Mouse (Mus musculus): ENCODE measurements around the gene Unc5a. TPM values are rescaled to one million over a fixed set of nuclear protein-coding genes. Genes with fewer than 3 reads are reported as not detected.

The Unc5a gene
- polyA plus RNA-seq, 1 experiment from 2014 or later: 2.3 TPM

DNA sequence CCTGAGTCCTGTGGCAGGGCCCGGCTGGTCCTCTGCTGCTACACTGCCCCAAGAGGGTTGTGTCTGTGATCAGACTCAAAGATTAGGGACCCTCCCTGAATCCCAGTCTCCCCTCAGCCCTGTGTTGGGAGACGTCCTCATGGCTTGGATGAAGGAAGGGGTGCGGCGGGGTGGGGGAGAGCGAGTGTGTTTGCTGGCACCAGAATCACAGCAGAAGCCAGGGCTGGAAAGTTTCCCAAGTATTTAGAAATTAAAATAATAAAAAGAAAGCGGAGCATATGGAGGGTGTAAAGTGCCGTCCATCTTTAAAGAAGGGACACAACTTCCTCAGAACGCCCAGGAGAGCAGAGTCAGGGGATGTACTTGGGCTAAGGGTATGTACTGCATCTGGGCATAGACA, 14.3 kb upstream of the Unc5a start:
- WGBS: 66% methylated on average over 8 of the region's 8 CpGs
- ATAC-seq (ENCODE audit: extremely low read depth, insufficient number of reproducible peaks, low FRiP score, low TSS enrichment): no peak
- Histone ChIP-seq H3K9me3 (no peaks in the 10 kb centered on the region), H3K4me2 (no peak overlapping the region), H3K4me3 (no peak overlapping the region), H3K4me1 (peaks cover 5% of the 10 kb centered on the region; the same call in 1 of the 2 replicates), H3K9ac (no peak overlapping the region), H3K27ac (replicated peaks) (no peak overlapping the region), H3K36me3 (no peaks in the 10 kb centered on the region), H3K27me3 (replicated peaks) (peaks cover 49% of the 10 kb centered on the region)

DNA sequence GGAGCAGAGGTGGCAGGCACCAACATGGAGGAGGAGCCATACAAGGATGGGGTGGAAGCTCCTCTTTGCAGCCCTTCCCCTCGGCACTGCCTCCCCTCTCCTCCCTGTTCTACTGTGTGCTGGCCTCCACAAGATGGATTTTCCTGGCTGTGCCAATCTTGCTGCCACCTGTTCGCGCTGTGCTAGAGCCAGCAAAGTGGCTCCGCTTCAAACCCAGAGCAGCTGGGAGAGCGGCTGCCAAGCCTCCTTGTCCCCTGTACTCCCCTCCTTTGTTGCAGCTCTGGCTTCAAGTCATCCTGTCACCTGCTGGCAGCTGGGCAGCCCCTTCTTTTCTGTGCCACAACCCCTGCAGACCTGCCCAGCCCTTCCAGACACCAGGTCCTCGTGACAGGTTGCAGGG, 13.0 kb upstream of the Unc5a start:
- Histone ChIP-seq H3K4me2 (no peak overlapping the region), H3K36me3 (no peaks in the 10 kb centered on the region), H3K4me1 (peaks cover 5% of the 10 kb centered on the region; the same call in 1 of the 2 replicates), H3K9ac (no peak overlapping the region), H3K27me3 (replicated peaks) (peaks cover 57% of the 10 kb centered on the region), H3K4me3 (no peak overlapping the region), H3K9me3 (no peaks in the 10 kb centered on the region), H3K27ac (replicated peaks) (no peak overlapping the region)
- ATAC-seq (ENCODE audit: extremely low read depth, insufficient number of reproducible peaks, low FRiP score, low TSS enrichment): no peak
- WGBS: 64% methylated on average over 6 of the region's 6 CpGs

DNA sequence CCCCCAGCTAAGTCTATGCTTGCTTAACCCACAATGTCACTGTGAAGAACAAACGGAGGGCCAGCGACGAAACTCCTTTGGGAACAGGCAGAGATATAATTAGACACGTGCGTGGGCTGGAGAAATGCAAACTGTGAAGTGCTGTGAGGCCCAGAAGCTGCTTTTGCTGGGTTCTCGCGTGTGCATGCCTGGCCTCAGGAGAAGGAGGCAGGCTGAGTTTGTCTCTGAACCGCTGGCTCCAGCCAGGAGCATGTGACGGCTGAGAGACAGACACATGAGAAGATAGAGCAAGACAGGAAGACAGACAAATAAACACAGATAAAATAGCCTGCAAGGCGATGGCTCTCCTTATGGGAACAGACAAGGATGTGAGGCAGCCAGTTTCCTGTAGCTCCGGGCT, 11.3 kb upstream of the Unc5a start:
- H3K27me3 ChIP-seq (replicated peaks): peaks cover 65% of the 10 kb centered on the region
- no peaks in the 10 kb centered on the region for H3K36me3 ChIP-seq
- no peaks in the 10 kb centered on the region for H3K9me3 ChIP-seq
- ATAC-seq (ENCODE audit: extremely low read depth, insufficient number of reproducible peaks, low FRiP score, low TSS enrichment): no peak
- H3K27ac ChIP-seq (replicated peaks): no peak overlapping the region
- H3K9ac ChIP-seq: no peak overlapping the region
- H3K4me3 ChIP-seq: no peak overlapping the region
- peaks cover 5% of the 10 kb centered on the region; the same call in 1 of the 2 replicates for H3K4me1 ChIP-seq
- no peak overlapping the region for H3K4me2 ChIP-seq
- 12% methylated on average over 11 of the region's 11 CpGs for WGBS

DNA sequence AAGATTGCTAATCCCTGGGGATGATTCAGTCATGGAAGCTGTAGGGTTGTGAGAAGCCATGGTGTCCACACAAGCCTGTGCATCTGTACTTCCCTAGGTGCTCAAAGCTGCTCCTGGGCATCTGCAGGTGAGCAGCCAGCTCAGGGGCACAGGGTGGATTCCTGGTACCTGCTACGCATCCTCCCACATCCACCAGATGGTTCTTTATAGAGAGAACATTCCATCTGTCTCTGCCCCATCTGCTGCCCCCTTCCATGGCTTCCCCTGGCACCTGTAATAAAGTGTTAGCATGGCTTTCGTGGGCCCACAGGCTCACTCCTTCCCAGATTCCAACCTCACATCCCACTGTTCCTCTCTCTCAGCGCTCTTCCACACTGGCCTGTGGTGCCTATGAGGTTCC, 10.7 kb upstream of the Unc5a start:
- Histone ChIP-seq H3K4me2 (no peak overlapping the region), H3K9ac (no peak overlapping the region), H3K4me1 (peaks cover 5% of the 10 kb centered on the region; the same call in 1 of the 2 replicates), H3K36me3 (no peaks in the 10 kb centered on the region), H3K27ac (replicated peaks) (no peak overlapping the region), H3K27me3 (replicated peaks) (peaks cover 63% of the 10 kb centered on the region), H3K4me3 (no peak overlapping the region), H3K9me3 (no peaks in the 10 kb centered on the region)
- ATAC-seq (ENCODE audit: extremely low read depth, insufficient number of reproducible peaks, low FRiP score, low TSS enrichment): no peak
- WGBS: 74% methylated on average over 3 of the region's 3 CpGs

DNA sequence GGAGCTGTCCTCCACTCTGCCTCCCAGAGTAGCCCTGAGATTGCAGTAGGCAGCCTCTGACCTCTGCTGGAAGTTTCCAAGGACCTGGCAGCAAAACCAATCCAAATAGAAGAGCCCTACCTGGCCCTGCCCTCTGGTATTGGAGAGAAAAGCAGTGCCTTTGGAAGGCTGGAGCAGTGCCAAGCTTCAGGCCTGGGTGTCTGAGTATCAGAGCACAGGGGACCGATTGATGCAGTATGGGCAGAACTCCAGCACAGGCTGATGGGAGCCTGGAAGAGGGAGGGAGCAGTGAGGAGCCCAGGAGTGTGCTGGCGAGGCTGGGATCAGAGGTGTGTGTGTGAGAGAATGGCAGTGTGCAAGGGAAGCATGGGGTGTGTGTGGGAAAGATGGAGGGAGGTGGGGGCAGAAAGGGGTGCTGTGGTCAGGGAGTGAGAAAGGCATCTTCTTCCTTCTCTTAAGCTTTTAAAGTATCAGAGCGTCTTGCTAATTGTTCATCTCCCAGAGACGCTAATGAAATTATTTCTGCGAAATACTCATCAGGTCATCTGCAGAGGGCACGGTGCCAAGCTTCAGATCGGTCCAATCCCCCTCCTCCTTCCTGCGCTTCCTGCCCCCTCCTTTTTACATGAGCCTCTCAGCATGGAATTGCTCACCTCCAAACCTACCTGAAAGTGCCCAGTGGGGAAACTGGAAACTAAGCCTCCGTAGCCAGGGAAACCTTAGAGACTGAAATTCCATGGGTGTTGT, 4.6 kb upstream of the Unc5a start:
- no peak for ATAC-seq (ENCODE audit: extremely low read depth, insufficient number of reproducible peaks, low FRiP score, low TSS enrichment)
- Histone ChIP-seq H3K27ac (replicated peaks) (no peak overlapping the region), H3K4me2 (no peak overlapping the region), H3K9ac (no peak overlapping the region), H3K27me3 (replicated peaks) (peaks cover 88% of the 10 kb centered on the region), H3K36me3 (no peaks in the 10 kb centered on the region), H3K4me1 (peaks cover 10% of the 10 kb centered on the region), H3K4me3 (no peak overlapping the region), H3K9me3 (no peaks in the 10 kb centered on the region)
- 43% methylated on average over 9 of the region's 9 CpGs for WGBS

DNA sequence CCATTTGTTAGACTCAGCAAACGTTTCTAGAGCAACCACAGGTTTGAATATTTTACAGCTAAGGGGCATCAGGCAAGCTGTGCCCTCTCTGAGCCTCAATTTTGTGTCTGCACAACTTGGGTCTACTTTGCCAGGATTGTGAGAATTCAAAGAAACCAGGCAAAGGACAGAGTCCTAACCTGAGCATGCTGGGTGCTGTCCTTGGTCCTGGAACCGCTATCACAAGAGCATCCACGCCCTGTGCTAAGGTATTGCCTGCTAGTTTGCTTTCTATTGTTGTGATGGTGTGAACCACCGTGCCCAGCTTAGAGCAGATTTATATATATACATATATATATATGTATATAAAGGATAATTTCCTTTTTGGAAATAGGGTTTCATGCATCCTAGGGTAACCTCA, 3.9 kb upstream of the Unc5a start:
- H3K9me3 ChIP-seq: no peaks in the 10 kb centered on the region
- no peak overlapping the region for H3K27ac ChIP-seq (replicated peaks)
- H3K9ac ChIP-seq: no peak overlapping the region
- peaks cover 18% of the 10 kb centered on the region for H3K4me1 ChIP-seq
- 3% methylated on average over 4 of the region's 4 CpGs for WGBS
- no peaks in the 10 kb centered on the region for H3K36me3 ChIP-seq
- H3K27me3 ChIP-seq (replicated peaks): peaks cover 88% of the 10 kb centered on the region
- ATAC-seq (ENCODE audit: extremely low read depth, insufficient number of reproducible peaks, low FRiP score, low TSS enrichment): no peak
- H3K4me3 ChIP-seq: no peak overlapping the region
- no peak overlapping the region for H3K4me2 ChIP-seq

DNA sequence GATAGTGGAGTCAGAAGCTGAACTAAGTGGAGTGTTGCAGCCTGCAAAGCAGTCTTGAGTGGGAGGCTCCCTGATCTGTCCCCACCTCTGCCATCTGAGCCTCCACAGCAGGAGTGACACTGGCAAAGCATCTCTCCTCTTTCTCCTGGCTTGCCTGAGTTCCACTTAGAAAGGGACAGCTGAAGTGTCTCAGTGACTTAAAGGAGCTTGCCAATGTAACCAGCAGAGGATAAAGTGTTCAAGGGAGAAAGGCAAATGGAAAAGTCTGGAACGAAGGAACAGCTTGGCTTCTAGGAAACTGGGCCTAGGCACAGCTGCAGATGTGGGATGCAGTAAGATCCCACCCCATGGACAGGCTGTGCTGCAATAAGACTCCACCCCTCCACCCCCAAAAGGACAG, 2.8 kb upstream of the Unc5a start:
- H3K27ac ChIP-seq (replicated peaks): no peak overlapping the region
- H3K9ac ChIP-seq: no peak overlapping the region
- no peak for ATAC-seq (ENCODE audit: extremely low read depth, insufficient number of reproducible peaks, low FRiP score, low TSS enrichment)
- H3K27me3 ChIP-seq (replicated peaks): peaks cover 94% of the 10 kb centered on the region
- WGBS: 54% methylated on average over 1 of the region's 1 CpGs
- H3K4me3 ChIP-seq: no peak overlapping the region
- H3K4me1 ChIP-seq: peaks cover 20% of the 10 kb centered on the region
- no peak overlapping the region for H3K4me2 ChIP-seq
- no peaks in the 10 kb centered on the region for H3K9me3 ChIP-seq
- H3K36me3 ChIP-seq: no peaks in the 10 kb centered on the region

DNA sequence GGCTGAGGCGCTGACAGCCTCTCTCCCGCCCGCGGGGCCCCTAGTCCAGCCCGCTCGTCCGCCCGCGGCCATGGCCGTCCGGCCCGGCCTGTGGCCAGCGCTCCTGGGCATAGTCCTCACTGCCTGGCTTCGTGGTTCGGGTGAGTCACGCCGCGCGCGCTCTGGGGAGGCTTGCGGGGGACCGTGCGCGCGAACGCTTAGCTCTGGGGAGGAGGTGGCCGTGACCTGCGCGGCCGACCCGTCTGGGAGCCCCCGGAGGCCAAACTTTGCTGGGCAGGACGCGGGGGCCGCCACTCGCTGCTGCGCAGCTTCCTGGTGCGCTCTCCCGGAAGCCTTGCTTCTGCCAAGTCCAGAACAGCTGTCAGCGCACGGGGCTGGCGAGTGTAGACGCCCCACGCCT, 381 bp downstream of the Unc5a start:
- peaks cover 99% of the 10 kb centered on the region for H3K27me3 ChIP-seq (replicated peaks)
- 0 out of 2 replicates have a peak, but pooled peaks have one; percentile 23 for ATAC-seq (ENCODE audit: extremely low read depth, insufficient number of reproducible peaks, low FRiP score, low TSS enrichment)
- H3K27ac ChIP-seq (replicated peaks): 0 out of 2 replicates have a peak overlapping the region, but pooled peaks have one; percentile 20
- WGBS: under 1% methylated on average over 44 of the region's 44 CpGs
- peaks cover 20% of the 10 kb centered on the region for H3K4me1 ChIP-seq
- H3K9me3 ChIP-seq: no peaks in the 10 kb centered on the region
- H3K36me3 ChIP-seq: no peaks in the 10 kb centered on the region
- H3K4me2 ChIP-seq: peak overlapping the region; percentile 99
- H3K4me3 ChIP-seq: peak overlapping the region; percentile 68
- H3K9ac ChIP-seq: peak overlapping the region; percentile 77

DNA sequence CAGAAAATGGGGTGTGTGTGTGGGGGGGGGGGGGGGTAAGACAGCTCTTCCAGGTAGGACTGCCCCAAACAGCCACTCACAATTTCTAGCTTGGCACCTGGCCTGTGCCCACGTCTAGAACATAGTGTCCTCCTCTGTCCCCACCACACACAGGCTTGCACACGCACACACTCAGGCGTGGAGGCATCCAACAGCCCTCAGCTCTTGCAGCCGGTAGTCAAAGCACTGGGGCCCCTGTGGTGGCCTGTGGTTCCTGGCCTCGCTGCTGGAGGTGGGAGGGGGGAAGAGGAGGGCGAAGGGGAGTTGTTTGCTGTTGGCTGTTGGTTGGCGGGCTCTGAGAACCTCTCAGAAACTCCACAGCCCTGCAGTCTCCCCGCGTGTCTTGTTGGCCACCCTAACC, 920 bp downstream of the Unc5a start:
- no peaks in the 10 kb centered on the region for H3K36me3 ChIP-seq
- H3K9me3 ChIP-seq: no peaks in the 10 kb centered on the region
- H3K4me3 ChIP-seq: peak overlapping the region; percentile 68
- H3K9ac ChIP-seq: no peak overlapping the region
- H3K27me3 ChIP-seq (replicated peaks): peaks cover 99% of the 10 kb centered on the region
- no peak for ATAC-seq (ENCODE audit: extremely low read depth, insufficient number of reproducible peaks, low FRiP score, low TSS enrichment)
- WGBS: 1% methylated on average over 9 of the region's 9 CpGs
- H3K4me1 ChIP-seq: peaks cover 20% of the 10 kb centered on the region
- H3K4me2 ChIP-seq: peak overlapping the region; percentile 99
- H3K27ac ChIP-seq (replicated peaks): no peak overlapping the region

DNA sequence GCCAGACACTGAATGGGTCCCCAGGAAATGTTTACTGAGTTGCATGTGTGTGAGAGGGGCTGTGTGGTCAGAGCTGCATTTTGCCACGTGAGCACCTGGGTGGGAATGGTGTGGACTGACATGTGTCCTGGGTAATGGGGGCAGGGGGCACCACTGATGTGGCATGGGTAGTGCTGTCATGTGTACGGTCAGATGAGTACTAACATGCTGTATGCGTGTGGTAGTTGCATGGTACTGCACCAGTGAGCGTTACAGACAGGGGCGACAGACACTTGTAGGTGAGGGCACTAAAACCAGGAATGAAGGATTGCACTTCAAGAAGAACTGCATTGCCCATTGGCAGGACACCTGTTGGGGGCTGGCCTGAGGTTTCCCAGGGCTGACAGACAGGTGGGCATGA, 2.0 kb downstream of the Unc5a start:
- no peak for ATAC-seq (ENCODE audit: extremely low read depth, insufficient number of reproducible peaks, low FRiP score, low TSS enrichment)
- Histone ChIP-seq H3K4me2 (no peak overlapping the region), H3K36me3 (no peaks in the 10 kb centered on the region), H3K9ac (no peak overlapping the region), H3K27ac (replicated peaks) (no peak overlapping the region), H3K9me3 (no peaks in the 10 kb centered on the region), H3K4me1 (peaks cover 25% of the 10 kb centered on the region), H3K27me3 (replicated peaks) (peaks cover 100% of the 10 kb centered on the region), H3K4me3 (no peak overlapping the region)
- WGBS: 57% methylated on average over 5 of the region's 5 CpGs

DNA sequence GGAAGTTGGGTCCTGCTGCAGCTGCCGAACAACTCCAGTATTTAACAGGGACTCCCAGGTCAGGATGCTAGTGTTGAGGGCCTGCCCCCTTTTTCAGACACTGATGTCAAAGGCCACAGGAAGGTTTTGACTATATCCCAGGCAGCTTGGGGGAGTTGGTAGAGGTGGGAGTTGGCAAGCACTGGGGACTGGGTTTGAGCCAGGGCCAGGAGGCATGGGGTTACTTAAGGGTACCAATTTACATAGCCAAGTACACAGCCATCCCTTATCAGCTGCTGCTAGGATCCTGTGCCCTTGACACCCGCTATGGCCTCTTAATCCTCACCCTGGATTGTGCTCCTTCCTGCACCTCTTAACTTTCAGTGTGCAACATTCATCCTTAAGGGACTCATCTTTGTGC, 5.5 kb downstream of the Unc5a start:
- H3K4me1 ChIP-seq: peaks cover 17% of the 10 kb centered on the region
- no peak overlapping the region for H3K27ac ChIP-seq (replicated peaks)
- H3K36me3 ChIP-seq: no peaks in the 10 kb centered on the region
- H3K4me2 ChIP-seq: no peak overlapping the region
- H3K4me3 ChIP-seq: no peak overlapping the region
- 42% methylated on average over 2 of the region's 2 CpGs for WGBS
- H3K9me3 ChIP-seq: no peaks in the 10 kb centered on the region
- ATAC-seq (ENCODE audit: extremely low read depth, insufficient number of reproducible peaks, low FRiP score, low TSS enrichment): no peak
- peaks cover 99% of the 10 kb centered on the region for H3K27me3 ChIP-seq (replicated peaks)
- H3K9ac ChIP-seq: no peak overlapping the region
